In the genomic region with DNA sequence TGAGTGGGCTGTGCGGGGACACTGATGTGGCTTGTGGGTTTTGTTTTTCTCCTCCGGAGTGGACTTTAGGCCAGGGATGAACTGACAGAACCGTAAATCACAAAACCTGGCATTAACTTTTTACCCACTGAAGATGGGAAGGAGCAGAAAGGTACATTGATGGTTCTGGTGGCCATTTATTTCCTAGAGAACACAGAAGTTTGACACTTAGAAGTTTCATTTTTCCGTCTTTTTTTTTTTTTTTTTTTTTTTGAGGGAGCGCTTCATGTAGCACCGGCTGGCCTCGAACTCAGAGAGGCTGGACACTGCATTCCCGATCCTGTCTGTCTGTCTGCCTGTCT, we compare ENCODE assay signal across 8 mouse cellular contexts. TPM values are rescaled to one million over a fixed set of nuclear protein-coding genes. Genes with fewer than 3 reads are reported as not detected.
A peak's percentile ranks its signal among the peaks of the same experiment; 100 is the strongest.
DNase-seq lines count a peak whose midpoint lies in the region; ATAC-seq and TF ChIP-seq lines count a peak whose summit lies in the region.

No protein-coding gene starts in this region.

- no peaks in the 10 kb centered on the region for H3K27me3 ChIP-seq in erythroblast, embryonic 14.5 days (ENCODE audit: control insufficient read depth)
- H3K27me3 ChIP-seq in thymus, adult 2 months (ENCODE audit: control insufficient read depth, insufficient read depth, low read length): no peaks in the 10 kb centered on the region
- no peaks in the 10 kb centered on the region for H3K27me3 ChIP-seq in liver, embryonic 11.5 days (replicated peaks; ENCODE audit: control insufficient read depth, insufficient read depth, low read length)

- no peak for TF ChIP-seq CTCF in thymus, adult 2 months (IDR thresholded peaks at IDR 0.05; ENCODE audit: borderline replicate concordance, control insufficient read depth, extremely low read depth, insufficient read depth, low read length, poor library complexity)

- ATAC-seq in erythroblast, adult 5-6 weeks (replicated peaks; ENCODE audit: low FRiP score, poor library complexity, severe bottlenecking): no peak
- ATAC-seq in liver, embryonic 11.5 days (replicated peaks; ENCODE audit: low FRiP score): no peak

- DNase-seq in thymus, adult 2 months: no peak
- no peak for DNase-seq in thymus, postnatal 25 days
- DNase-seq in liver, embryonic 11.5 days (ENCODE audit: low spot score): no peak
- DNase-seq in urinary bladder, adult 18-20 months (ENCODE audit: low spot score in 2 of 2): no peak
- DNase-seq in urinary bladder, adult 2 months (ENCODE audit: low spot score): no peak
- DNase-seq in spleen, postnatal 14 days (ENCODE audit: low spot score in 2 of 2): no peak

- peak overlapping the region; percentile 82 for H3K4me2 ChIP-seq in liver, embryonic 11.5 days

- peaks cover 48% of the 10 kb centered on the region for H3K36me3 ChIP-seq in erythroblast, embryonic 14.5 days (ENCODE audit: control insufficient read depth)
- H3K36me3 ChIP-seq in thymus, adult 2 months (ENCODE audit: control insufficient read depth, insufficient read depth, low read length): no peaks in the 10 kb centered on the region
- H3K36me3 ChIP-seq in liver, embryonic 11.5 days (ENCODE audit: control insufficient read depth, insufficient read depth, low read length): peaks cover 5% of the 10 kb centered on the region

- TF ChIP-seq POLR2A in thymus, adult 2 months (IDR thresholded peaks at IDR 0.05; ENCODE audit: control insufficient read depth, extremely low read depth, insufficient read depth, low read length, poor library complexity): no peak

- WGBS in thymus, adult 2 months: 1% methylated on average over 8 of the region's 8 CpGs
- WGBS in liver, embryonic 11.5 days: 2% methylated on average over 8 of the region's 8 CpGs

- peak overlapping the region; percentile 99 for H3K4me3 ChIP-seq in erythroblast, embryonic 14.5 days (replicated peaks)
- peak overlapping the region; percentile 78 for H3K4me3 ChIP-seq in thymus, adult 2 months (ENCODE audit: control insufficient read depth, insufficient read depth, low read length)
- peak overlapping the region; percentile 99 for H3K4me3 ChIP-seq in liver, embryonic 11.5 days (ENCODE audit: low read depth, low read length)

- no peaks in the 10 kb centered on the region for H3K9me3 ChIP-seq in erythroblast, embryonic 14.5 days (ENCODE audit: control insufficient read depth, low read length)
- H3K9me3 ChIP-seq in liver, embryonic 11.5 days (ENCODE audit: control insufficient read depth, low read length): no peaks in the 10 kb centered on the region

- H3K27ac ChIP-seq in thymus, adult 2 months (ENCODE audit: control insufficient read depth, insufficient read depth, low read length): peak overlapping the region; percentile 52; the same call in 1 of the 2 replicates
- peak overlapping the region; percentile 98; the same call in 1 of the 2 replicates for H3K27ac ChIP-seq in liver, embryonic 11.5 days (ENCODE audit: low read depth, low read length)

- peaks cover 49% of the 10 kb centered on the region for H3K4me1 ChIP-seq in erythroblast, embryonic 14.5 days (ENCODE audit: control insufficient read depth)
- H3K4me1 ChIP-seq in thymus, adult 2 months (replicated peaks; ENCODE audit: control insufficient read depth, insufficient read depth, low read length): peaks cover 11% of the 10 kb centered on the region
- H3K4me1 ChIP-seq in liver, embryonic 11.5 days (replicated peaks; ENCODE audit: control insufficient read depth, insufficient read depth, low read length): peaks cover 21% of the 10 kb centered on the region

- peak overlapping the region; percentile 99 for H3K9ac ChIP-seq in liver, embryonic 11.5 days (ENCODE audit: low read depth, low read length)

RNA-seq across cellular contexts. Expression of gene Baz1b, which starts 1.1 kb away (rescaled TPM):
- 2.5 and 2.8 TPM in 2 replicates for polyA plus RNA-seq in erythroblast, embryonic 14.5 days (2012)
- total RNA-seq in erythroblast, adult 5-6 weeks (2015; ENCODE audit: low replicate concordance): 33.4 and 39.8 TPM in 2 replicates
- total RNA-seq in erythroblast, adult 5-6 weeks (2017; ENCODE audit: low replicate concordance): 91.2 and 108 TPM in 2 replicates
- 56.1 and 68.7 TPM in 2 replicates for polyA plus RNA-seq in thymus, adult 2 months (2012; rRNA removed)
- 47.2 and 50.8 TPM in 2 replicates for polyA plus RNA-seq in liver, embryonic 11.5 days (2014; fragmentation: Nextera tagmentation; extraction: Ambion mirVana)
- polyA plus RNA-seq in urinary bladder, adult 2 months (2012; rRNA removed): 33.2 and 41.7 TPM in 2 replicates

RNA-seq across cellular contexts. Expression of gene Bcl7b, which starts 20.1 kb away (rescaled TPM):
- polyA plus RNA-seq in erythroblast, embryonic 14.5 days (2012): 9.0 and 9.3 TPM in 2 replicates
- 6.0 and 10.0 TPM in 2 replicates for total RNA-seq in erythroblast, adult 5-6 weeks (2015; ENCODE audit: low replicate concordance)
- 12.9 and 19.2 TPM in 2 replicates for total RNA-seq in erythroblast, adult 5-6 weeks (2017; ENCODE audit: low replicate concordance)
- polyA plus RNA-seq in thymus, adult 2 months (2012; rRNA removed): 61.1 and 67.0 TPM in 2 replicates
- polyA plus RNA-seq in liver, embryonic 11.5 days (2014; fragmentation: Nextera tagmentation; extraction: Ambion mirVana): 52.5 and 52.9 TPM in 2 replicates
- 33.4 and 43.0 TPM in 2 replicates for polyA plus RNA-seq in urinary bladder, adult 2 months (2012; rRNA removed)

RNA-seq across cellular contexts. Expression of gene Tbl2, which starts 38.7 kb away (rescaled TPM):
- 0.58 and 0.84 TPM in 2 replicates for polyA plus RNA-seq in erythroblast, embryonic 14.5 days (2012)
- 1.5 and 3.6 TPM in 2 replicates for total RNA-seq in erythroblast, adult 5-6 weeks (2015; ENCODE audit: low replicate concordance)
- 2.8 and 3.7 TPM in 2 replicates for total RNA-seq in erythroblast, adult 5-6 weeks (2017; ENCODE audit: low replicate concordance)
- polyA plus RNA-seq in thymus, adult 2 months (2012; rRNA removed): 18.5 and 18.7 TPM in 2 replicates
- polyA plus RNA-seq in liver, embryonic 11.5 days (2014; fragmentation: Nextera tagmentation; extraction: Ambion mirVana): 24.6 and 29.2 TPM in 2 replicates
- polyA plus RNA-seq in urinary bladder, adult 2 months (2012; rRNA removed): 7.2 and 9.7 TPM in 2 replicates
